Mouse (Mus musculus): ENCODE measurements around the gene Gpr107.

Gene Gpr107

GRCm38 (mm10) chr2:31246251-31246971 is 94.3 kb downstream of the Gpr107 start:
- DNase-seq (ENCODE audit: low spot score): no peak

- no peak for DNase-seq (ENCODE audit: low spot score)
These were observed 96.7 kb downstream of the Gpr107 start for GRCm38 (mm10) chr2:31248856-31249255.

- no peak for DNase-seq (ENCODE audit: low spot score)
These were observed 100.1 kb downstream of the Gpr107 start for GRCm38 (mm10) chr2:31252167-31252566.

- no peak for DNase-seq (ENCODE audit: low spot score)
These were observed 101.3 kb downstream of the Gpr107 start for GRCm38 (mm10) chr2:31253463-31253862.

GRCm38 (mm10) chr2:31254806-31255205 is 102.7 kb downstream of the Gpr107 start:
- DNase-seq (ENCODE audit: low spot score): no peak

- DNase-seq (ENCODE audit: low spot score): no peak
These were observed 104.1 kb downstream of the Gpr107 start for GRCm38 (mm10) chr2:31255952-31256938.

GRCm38 (mm10) chr2:31257096-31257495 is 105.0 kb downstream of the Gpr107 start:
- DNase-seq (ENCODE audit: low spot score): no peak

GRCm38 (mm10) chr2:31258609-31259366 is 106.7 kb downstream of the Gpr107 start:
- DNase-seq (ENCODE audit: low spot score): no peak

GRCm38 (mm10) chr2:31259367-31259920 is 107.3 kb downstream of the Gpr107 start:
- no peak for DNase-seq (ENCODE audit: low spot score)

GRCm38 (mm10) chr2:31260549-31260948 is 108.4 kb downstream of the Gpr107 start:
- no peak for DNase-seq (ENCODE audit: low spot score)

GRCm38 (mm10) chr2:31263039-31263461 is 110.9 kb downstream of the Gpr107 start:
- DNase-seq (ENCODE audit: low spot score): no peak

GRCm38 (mm10) chr2:31263746-31264378 is 111.7 kb downstream of the Gpr107 start:
- DNase-seq (ENCODE audit: low spot score): no peak

GRCm38 (mm10) chr2:31267447-31267846 is 115.3 kb downstream of the Gpr107 start:
- DNase-seq (ENCODE audit: low spot score): no peak
